Mouse (Mus musculus) monocyte, adult 5-6 weeks (primary cell): ENCODE results near the gene Ppm1j. TPM values are rescaled to one million over a fixed set of nuclear protein-coding genes. Genes with fewer than 3 reads are reported as not detected.
"Not testable (repeated sequence)": the region's sequence is repeated elsewhere in the genome, so short reads cannot be mapped to it uniquely, and the experiment has no call there.

Experiments
- ATAC-seq: fragments of 153-309, 156-312 bp; replicated peaks from 2 replicates; pipeline ENCODE4 v1.8.0; 2017; ENCODE audit warnings: mild to moderate bottlenecking; ENCODE audit not compliant: low TSS enrichment, insufficient number of reproducible peaks, severe bottlenecking, poor library complexity, low FRiP score
- total RNA-seq: library from RNA; stranded (forward); fragments of 200-1000, 200-491, 200-594 nt; gene quantifications from 3 replicates; pipeline ENCODE4 v1.2.3, GENCODE M21; 2017

Ppm1j gene
- 29.4 to 78.1 TPM (median 44.9 TPM) in 3 replicates for total RNA-seq

DNA sequence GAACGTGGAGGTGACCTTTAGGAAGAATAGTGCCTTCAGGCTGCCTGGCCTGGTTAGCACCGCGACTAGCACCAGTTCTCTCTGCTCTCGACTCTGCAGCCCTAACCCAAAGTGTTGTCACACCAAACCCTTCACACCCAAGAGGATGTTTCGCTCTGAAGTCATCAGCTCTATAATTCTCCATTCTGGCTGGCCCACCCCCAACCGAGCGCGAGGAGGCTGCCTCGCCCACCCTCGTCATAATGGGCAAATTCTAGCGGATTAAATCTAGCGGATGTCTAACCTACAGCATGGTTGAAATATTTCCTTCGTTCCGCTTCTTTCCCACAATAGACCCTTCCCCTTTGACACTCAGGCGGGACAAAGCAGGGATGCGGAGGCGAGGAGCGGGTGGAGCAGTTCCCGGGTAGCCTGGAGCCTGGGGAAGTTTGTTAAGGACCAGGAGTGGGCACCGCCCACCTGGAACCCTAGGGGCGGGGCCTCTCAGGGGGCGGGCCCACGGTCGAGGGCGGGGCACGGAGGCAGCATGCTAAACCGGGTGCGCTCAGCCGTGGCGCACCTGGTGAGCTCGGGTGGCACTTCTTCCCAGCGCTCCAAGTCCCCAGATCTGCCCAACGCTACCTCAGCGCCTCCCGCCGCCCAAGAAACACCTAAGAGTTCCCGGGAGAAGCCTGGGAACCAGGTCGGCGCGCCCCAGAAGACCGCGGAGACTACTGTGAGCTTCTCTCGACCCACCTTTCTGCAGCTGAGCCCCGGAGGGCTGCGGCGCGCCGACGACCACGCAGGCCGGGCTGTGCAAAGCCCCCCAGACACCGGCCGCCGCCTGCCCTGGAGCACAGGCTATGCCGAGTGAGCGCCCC, at the start of gene Ppm1j:
Ppm1j (plus strand) TSS at position 496 of the 860 bp plus-strand sequence.
- ATAC-seq, result peak; percentile 37; the same call in 1 of the 2 replicates

DNA sequence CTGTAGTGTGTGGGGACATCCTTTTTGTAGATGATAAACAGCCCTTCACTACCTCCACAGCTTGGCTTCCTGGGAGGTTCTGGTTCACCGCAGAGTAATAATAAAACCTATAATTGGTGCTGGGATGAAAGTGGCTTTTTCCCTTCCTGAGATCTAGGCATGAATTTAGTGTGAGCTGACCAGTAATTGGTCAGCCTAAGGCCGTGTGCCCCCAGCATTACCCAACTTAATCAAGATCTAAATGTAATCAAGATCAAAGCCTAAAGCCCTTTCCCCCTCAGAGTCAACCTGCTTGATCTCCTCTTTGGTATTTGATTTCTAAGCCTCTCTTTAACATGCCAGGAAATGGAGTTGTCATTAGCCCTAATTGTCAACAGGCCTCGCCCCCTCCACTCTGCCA, 47.9 kb upstream of the Ppm1j start:
- ATAC-seq, result no peak

GRCm38 (mm10) chr3:104734654-104735053, 46.2 kb upstream of the Ppm1j start:
- ATAC-seq, result no peak

GRCm38 (mm10) chr3:104741954-104742353, 38.9 kb upstream of the Ppm1j start:
- no peak for ATAC-seq

DNA sequence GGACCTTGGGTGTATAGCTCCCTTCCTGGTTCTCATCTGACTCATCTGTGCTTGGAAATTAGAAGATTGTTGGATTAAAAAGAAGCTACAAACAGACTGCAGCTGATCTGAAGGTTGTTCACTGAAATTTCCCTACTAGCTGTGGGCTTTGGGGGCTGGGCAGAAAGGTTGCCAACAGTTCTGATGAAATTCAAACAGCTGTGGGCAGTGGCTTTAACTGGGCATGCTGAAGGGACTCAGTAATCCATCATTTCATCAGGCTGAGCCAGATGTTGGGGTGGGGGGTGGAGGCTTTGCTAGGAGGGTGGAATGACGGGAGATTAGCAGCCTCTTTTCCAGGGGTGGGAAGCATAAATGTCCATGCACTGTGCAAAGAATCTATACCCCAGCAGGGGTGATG, 37.7 kb upstream of the Ppm1j start:
- no peak for ATAC-seq

DNA sequence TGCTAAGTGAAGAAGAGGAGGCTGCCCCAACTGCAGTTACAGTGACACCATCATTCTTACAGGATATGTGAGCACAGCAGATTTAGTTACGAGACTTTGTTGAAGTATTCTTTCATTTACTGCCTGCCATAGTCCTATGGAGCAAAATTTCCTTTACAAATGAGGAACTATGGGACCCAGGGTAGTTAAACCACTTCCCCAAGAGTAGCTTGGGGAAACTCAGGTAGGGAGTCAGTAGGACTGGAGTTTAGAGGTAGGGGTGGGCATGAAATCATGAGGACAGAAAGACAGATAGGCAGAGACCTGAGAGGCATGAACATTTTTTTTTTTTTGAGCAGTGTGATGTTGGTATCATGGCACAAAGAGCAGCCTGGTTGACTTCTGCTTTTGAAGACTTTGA, 37.0 kb upstream of the Ppm1j start:
- no peak for ATAC-seq

DNA sequence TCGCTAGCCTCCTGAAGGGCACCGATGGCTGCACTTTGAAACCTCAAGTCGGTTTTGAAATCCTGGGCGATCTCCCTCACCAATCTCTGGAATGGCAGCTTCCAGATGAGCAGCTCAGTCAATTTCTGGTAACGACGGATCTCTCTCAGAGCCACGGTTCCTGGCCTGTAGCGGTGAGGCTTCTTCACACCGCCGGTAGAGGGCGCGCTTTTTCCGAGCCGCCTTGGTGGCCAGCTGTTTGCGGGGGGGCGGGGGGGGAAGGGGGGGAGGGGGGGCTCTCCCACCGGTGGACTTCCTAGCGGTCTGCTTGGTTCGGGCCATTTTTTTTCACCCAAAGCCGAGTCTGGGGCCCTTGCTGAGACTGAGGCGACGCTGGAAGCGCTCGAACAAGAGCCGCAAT, 28.0 kb upstream of the Ppm1j start:
- ATAC-seq, result not testable (repeated sequence)

DNA sequence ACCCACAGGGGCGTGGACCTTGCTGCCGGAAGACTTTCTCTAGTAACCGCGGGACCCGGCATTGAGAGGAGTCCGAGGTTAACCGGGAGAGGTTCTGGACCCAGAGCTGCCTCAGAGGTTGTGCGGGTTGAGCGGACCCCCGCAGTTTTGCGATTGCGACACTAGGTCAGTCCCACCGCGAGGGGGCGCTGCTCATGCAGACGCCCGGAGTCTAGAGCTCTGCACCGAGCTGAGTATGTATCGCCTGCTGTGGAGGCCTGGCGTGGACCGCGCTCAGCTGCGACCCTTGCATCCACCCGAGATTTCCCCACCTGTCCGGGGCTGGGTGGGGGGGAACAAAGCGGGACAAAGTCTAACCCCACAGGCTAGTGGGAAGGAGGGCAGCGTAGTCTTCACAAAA, 22.4 kb upstream of the Ppm1j start:
- ATAC-seq, result no peak; the same call in 1 of the 2 replicates

GRCm38 (mm10) chr3:104758869-104759268, 22.0 kb upstream of the Ppm1j start:
- ATAC-seq, result no peak

DNA sequence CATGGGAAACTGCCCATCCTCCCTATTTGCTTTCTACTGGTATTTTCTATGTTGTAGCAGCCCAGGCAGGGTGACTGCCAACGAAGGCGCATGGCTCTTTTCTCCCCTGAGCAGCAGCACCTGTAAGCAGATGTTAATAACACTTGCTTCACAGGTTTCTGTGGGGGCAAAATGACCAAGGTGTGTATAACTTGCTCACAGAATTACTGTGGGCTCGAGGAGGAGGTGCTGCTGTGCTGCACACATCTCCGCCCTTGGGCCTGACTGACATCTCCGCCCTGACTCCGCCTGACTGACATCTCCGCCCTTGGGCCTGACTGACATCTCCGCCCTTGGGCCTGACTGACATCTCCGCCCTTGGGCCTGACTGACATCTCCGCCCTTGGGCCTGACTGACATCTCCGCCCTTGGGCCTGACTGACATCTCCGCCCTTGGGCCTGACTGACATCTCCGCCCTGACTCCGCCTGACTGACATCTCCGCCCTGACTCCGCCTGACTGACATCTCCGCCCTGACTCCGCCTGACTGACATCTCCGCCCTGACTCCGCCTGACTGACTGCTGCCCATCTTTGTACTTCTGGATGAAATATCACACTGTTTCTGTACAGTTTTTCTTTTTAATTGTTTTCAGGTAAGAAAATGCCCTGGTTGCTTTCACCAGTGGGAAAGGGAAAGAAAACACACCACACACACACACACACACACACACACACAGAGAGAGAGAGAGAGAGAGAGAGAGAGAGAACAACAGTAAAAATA, 18.6 kb upstream of the Ppm1j start:
- ATAC-seq, result not testable (repeated sequence)

- no peak for ATAC-seq
These were observed 15.8 kb upstream of the Ppm1j start for GRCm38 (mm10) chr3:104765021-104765420.

DNA sequence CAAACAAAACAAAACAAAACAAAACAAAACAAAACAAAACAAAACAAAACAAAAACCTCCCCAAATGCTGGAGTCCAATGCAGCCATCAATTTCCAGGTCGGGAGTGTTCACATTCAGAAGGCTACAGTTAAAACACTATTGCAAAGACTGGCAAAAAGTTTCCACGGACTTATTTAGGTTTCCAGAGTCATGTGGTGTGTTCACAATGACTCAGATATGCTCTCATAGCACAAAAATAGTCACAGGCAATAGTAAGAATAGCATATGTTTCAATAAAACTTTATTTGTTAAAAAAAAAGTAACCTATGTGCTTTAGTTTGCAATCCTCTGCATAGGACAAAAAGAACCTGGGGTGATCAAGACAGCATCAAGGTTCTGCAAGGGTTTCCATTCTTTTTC, 13.7 kb upstream of the Ppm1j start:
- ATAC-seq, result no peak

- ATAC-seq, result no peak
These were observed 13.1 kb upstream of the Ppm1j start for GRCm38 (mm10) chr3:104767716-104768115.

GRCm38 (mm10) chr3:104769135-104769534, 11.7 kb upstream of the Ppm1j start:
- no peak for ATAC-seq

- no peak for ATAC-seq
These were observed 10.8 kb upstream of the Ppm1j start for GRCm38 (mm10) chr3:104770035-104770434.

DNA sequence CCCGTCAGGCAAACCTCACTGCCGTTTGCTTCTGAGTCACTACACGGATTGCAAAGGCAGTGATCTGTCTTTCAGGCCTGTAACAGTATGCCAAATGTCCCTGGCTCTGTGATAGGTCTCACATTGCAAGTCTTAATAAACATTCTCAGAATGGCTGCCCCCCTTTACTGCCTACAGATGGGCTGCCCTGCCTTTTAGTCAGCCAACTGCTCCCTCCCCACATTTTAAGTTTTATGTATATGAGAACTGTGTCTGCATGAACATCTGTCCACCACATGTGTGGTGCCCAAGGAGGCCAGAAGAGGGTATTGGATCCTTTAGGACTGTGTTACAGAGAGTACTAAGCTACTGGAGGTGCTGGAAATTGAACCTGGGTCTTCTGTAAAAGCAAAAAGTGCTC, 9.9 kb upstream of the Ppm1j start:
- ATAC-seq, result no peak

- no peak for ATAC-seq
These were observed 9.4 kb upstream of the Ppm1j start for GRCm38 (mm10) chr3:104771460-104771859.

- no peak for ATAC-seq
These were observed 7.6 kb upstream of the Ppm1j start for GRCm38 (mm10) chr3:104773301-104773700.

- no peak for ATAC-seq
These were observed 3.5 kb upstream of the Ppm1j start for GRCm38 (mm10) chr3:104777342-104777741.

DNA sequence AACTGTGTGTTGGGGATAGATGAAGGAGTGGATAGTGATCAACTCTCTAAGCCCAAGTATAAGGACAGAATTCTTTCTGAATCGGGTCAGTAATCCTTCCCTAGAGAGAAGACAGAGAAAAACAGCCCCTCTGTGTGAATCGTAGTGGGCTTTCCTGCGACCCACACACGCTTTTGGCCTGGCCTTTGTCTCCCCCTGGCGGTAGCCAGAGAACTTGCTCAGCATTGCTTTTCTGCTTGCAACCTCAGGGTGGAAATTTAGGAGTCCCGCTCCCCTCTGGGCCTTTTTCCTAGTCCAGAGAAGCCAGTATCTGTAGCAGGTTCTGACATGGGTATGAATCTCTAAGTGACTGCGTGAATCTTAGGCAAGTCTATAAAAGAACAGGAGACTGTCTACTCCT, 907 bp upstream of the Ppm1j start:
- no peak for ATAC-seq
